Mouse (Mus musculus): ENCODE measurements around the gene Bhlhe41. TPM values are rescaled to one million over a fixed set of nuclear protein-coding genes. Genes with fewer than 3 reads are reported as not detected.

The Bhlhe41 gene
- polyA plus RNA-seq (2014; fragmentation: Illumina TruSeq; extraction: RNeasy Lipid Tissue Mini Kit (QIAGEN cat#74804); ENCODE audit: low read depth, low replicate concordance): 3.9 TPM

DNA sequence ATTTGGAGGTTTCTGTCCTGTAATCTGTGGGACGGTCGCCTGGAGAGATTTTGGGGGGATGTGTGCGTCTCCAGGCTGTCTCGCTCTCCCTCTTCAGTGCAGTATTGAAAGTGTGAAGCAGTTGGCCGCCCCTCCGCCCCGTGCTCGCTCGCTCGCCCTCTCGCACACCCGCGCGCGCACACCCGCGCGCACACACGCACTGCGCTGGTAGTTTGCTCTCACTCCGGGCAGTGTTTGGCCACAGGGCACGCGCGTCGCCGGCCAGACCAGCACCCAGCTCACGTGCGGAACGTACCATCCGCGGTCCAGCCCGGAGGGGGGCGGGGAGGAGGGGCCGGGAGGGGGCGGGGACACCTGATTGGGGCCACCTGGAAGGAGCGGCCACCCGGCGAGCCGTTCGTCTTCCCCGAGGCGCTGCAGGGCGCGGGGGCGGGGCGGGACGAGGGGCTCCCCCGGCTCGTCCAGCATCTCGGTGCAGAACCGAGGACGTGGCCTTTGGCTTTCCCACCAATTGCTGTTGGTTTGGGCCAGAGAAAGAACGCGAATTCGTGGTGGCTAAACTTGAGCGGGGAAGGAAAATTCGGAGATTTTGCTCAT is at the start of gene Bhlhe41:
Gene Bhlhe41 (minus strand): TSS at position 270 of the 597 bp plus-strand sequence.

Other genes with a start within 250 kb of the Bhlhe41 start
- 27.0 TPM for gene Tuba3b, start 249.8 kb downstream of the Bhlhe41 start, polyA plus RNA-seq (2014; fragmentation: Illumina TruSeq; extraction: RNeasy Lipid Tissue Mini Kit (QIAGEN cat#74804); ENCODE audit: low read depth, low replicate concordance)
- 1.7 TPM for gene Rassf8, start 118.8 kb downstream of the Bhlhe41 start, polyA plus RNA-seq (2014; fragmentation: Illumina TruSeq; extraction: RNeasy Lipid Tissue Mini Kit (QIAGEN cat#74804); ENCODE audit: low read depth, low replicate concordance)
- gene Sspn, start 66.1 kb upstream of the Bhlhe41 start, polyA plus RNA-seq (2014; fragmentation: Illumina TruSeq; extraction: RNeasy Lipid Tissue Mini Kit (QIAGEN cat#74804); ENCODE audit: low read depth, low replicate concordance): 4.7 TPM

Data from testis, adult 10 weeks (tissue).